Mouse (Mus musculus): ENCODE measurements around the gene Uqcc2.

DNA sequence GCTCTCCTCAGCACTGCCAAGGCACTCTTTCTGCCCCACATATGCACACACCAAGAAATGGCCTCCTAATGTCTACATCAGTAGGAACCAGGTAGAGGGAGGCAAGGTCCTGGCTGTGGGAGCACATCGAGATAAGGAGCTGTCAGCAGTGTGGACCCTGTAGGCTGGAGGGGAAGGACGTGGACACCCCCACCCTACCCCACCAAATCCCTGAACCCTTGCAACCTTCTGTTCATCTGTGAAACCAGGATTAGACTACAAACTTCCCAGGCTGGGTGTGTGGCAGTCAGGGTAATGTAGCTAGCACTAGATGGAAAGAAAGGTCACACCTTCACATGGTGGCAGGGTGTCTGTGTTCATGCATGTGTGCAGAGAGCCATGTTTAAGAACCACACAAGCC, 10.6 kb downstream of the Uqcc2 start:
- TF ChIP-seq USF1 (IDR thresholded peaks at IDR 0.05; ENCODE audit: low read depth): no peak
- no peak for TF ChIP-seq POLR2A (IDR thresholded peaks at IDR 0.05; ENCODE audit: insufficient read length, low read depth)
- TF ChIP-seq MAX (IDR thresholded peaks at IDR 0.05; ENCODE audit: low read depth): no peak
- no peak for TF ChIP-seq E2F4 (IDR thresholded peaks at IDR 0.05; ENCODE audit: insufficient read depth)
- no peak for TF ChIP-seq MYOG (IDR thresholded peaks at IDR 0.05; ENCODE audit: control insufficient read depth in 1 of 3, insufficient read depth in 1 of 3, insufficient read length in 2 of 3, low read depth in 2 of 3)
- no peak for TF ChIP-seq TCF12 (IDR thresholded peaks at IDR 0.05; ENCODE audit: insufficient read depth, poor library complexity, severe bottlenecking)
- TF ChIP-seq POLR2AphosphoS2 (IDR thresholded peaks at IDR 0.05; ENCODE audit: insufficient read length, low read depth): no peak
- TF ChIP-seq MYOD1 (IDR thresholded peaks at IDR 0.05; ENCODE audit: control insufficient read depth in 1 of 3, insufficient read length in 2 of 3, low read depth in 2 of 3): no peak
- no peak for TF ChIP-seq SRF (IDR thresholded peaks at IDR 0.05; ENCODE audit: control insufficient read depth, insufficient read length, low read depth)
- no peak for TF ChIP-seq CEBPB (IDR thresholded peaks at IDR 0.05; ENCODE audit: insufficient read depth, poor library complexity, severe bottlenecking)
- TF ChIP-seq TCF3 (IDR thresholded peaks at IDR 0.05; ENCODE audit: insufficient read length, low read depth): no peak
